Mouse (Mus musculus) urinary bladder, postnatal 25 days (tissue): ENCODE results near the gene Samd4b.
"Not testable (repeated sequence)": the region's sequence is repeated elsewhere in the genome, so short reads cannot be mapped to it uniquely, and the experiment has no call there.

Experiments used
- DNase-seq: peaks from one replicate; pipeline ENCODE4 v3.0.0; 2022; ENCODE audit warnings: low spot score

The Samd4b gene

GRCm38 (mm10) chr7:28561967-28562366 is 36.0 kb downstream of the Samd4b start:
- DNase-seq: no peak

- no peak for DNase-seq
Observed at GRCm38 (mm10) chr7:28560856-28561255, 37.1 kb downstream of the Samd4b start.

- no peak for DNase-seq
Observed at GRCm38 (mm10) chr7:28558486-28558885, 39.5 kb downstream of the Samd4b start.

DNA sequence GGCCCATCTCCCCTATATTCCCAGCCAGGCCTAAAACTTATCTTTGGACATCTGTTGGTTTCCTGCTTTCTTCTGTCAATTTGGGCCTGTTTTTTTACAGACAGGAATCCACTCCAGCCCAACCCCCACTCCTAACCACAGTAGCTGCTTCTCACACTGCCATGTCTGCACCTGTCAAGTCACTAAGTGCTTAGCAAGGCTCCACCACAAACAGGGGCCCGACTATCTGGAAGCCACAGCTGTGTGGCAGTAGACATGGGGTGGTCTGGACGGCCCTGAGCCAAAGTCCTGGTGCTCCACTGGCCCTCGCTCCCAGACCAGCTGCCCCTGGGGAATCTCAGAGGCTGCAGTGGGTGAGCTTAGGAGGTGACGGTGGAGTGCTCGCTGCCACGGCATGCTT is 40.2 kb downstream of the Samd4b start:
- no peak for DNase-seq

- DNase-seq: no peak
Observed at GRCm38 (mm10) chr7:28557069-28557468, 40.9 kb downstream of the Samd4b start.

DNA sequence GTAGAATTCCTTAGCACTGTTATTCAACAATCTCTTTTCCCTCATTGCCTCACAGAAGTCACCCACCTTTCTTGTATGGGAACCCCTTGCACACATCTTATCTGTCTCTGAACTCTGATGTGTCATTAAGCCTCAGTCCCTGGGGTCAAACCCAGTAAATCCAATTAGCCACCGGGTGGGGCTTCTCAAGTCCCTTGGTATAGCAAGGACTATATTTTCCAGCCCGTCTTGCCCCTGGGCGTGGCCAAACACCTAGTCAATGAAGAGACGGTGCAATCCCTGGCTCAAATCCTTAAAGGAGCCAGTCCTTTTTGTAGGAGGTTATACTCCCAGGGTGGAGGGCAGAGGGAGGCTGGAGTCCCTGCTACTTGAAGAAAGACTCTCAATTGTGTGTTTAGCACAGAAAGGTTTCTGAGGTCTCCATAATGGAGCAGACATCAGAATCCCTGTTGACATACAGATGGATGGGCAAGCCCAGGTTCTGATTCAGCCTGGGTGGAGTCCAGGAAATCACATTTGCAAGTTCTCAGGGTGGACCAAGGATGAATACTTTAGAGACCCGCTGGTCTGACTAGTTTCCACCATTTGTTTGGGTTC is 41.9 kb downstream of the Samd4b start:
- no peak for DNase-seq

GRCm38 (mm10) chr7:28553076-28553475 is 44.9 kb downstream of the Samd4b start:
- DNase-seq: no peak

DNA sequence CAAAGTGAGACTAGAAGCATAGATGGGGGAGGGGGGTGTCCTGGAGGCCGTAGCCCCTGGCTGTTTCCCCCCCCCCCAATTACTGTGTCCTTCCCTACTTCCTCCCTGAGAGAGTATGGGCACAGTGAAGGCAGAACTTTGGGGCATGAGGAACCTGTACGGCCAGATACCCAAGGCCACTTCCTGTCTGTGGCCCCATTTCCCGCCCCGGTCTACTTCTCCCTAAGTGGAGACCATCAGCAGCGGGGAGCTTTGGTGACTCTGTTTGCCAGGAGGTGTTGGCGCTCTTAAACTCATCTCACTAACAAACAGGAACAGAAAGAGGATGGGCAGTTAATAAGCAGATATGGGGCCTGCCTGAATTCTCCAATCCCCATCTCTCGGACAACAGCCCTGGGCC is 50.3 kb downstream of the Samd4b start:
- DNase-seq: no peak

DNA sequence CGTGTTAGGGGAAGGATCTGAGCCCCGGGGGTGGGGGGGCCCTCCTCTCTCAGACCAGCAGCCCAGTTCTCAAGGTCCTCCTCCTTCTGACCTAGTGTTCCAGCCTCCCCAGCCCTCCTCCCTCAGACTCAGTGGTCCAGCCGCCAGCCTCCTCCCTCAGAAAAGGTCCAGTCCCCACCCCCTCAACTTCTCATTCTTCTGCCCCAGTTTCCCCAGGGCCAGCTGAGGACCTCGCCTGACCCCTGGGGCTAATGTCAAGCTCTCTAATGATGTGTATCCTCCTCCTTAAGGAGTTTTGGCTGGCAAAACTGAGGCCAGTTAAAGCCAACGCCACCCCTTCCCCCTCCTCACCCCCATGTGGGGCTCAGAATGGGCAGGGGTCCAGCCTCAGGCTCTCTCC is 50.8 kb downstream of the Samd4b start, which contains the start of gene Nccrp1:
Nccrp1 (minus strand) TSS at position 101 of the 400 bp plus-strand sequence.
- no peak for DNase-seq

- DNase-seq: no peak
Observed at GRCm38 (mm10) chr7:28546649-28547048, 51.3 kb downstream of the Samd4b start.

DNA sequence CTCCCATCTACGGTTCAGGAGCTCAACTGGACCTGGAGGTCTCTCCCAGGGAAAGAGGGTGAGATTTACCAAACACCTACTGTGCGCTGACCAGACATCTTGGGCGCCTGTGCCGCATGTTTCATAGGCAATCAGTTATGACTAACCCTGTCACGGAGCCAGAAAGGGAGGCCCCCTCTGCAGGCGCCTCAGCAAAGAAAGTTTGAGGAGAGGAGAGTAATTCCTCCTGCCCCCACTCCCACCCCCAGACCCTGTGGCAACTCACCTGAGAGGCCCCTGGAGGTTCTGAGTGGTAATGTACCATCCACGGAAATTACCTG is 52.1 kb downstream of the Samd4b start:
- no peak for DNase-seq

GRCm38 (mm10) chr7:28545048-28545890 is 52.7 kb downstream of the Samd4b start:
- DNase-seq: no peak

DNA sequence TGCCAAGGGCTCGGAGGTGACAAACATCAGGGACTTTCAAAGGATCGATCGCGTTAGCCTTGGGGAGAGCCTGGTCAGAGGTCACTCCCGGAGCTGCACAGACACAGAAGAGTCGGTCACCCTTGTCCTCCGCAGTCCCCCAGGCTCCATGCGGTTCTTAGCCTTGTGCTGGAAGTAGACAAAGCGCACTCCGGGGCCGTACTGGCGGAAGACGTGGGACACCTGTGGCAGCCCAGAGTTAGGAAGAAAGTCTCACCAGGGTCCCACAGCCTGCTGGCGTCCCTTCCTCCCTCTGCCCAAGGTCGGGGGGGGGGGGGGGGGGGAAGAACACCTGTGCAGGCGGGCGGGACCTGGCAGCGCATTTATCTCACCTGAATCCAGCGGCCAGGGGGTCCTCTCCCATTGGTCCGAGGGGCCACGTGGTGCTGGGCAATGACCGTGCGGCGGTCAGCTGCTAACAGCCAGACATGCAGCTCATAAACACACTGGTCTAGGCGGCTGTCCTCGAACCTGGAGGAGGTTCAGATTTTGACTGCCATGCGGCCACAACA is 53.8 kb downstream of the Samd4b start:
- no peak for DNase-seq

- DNase-seq: no peak
Observed at GRCm38 (mm10) chr7:28540526-28540925, 57.4 kb downstream of the Samd4b start, which contains the start of gene Sycn. Gene Sycn, plus strand, starts transcription at chr7:28540885.

DNA sequence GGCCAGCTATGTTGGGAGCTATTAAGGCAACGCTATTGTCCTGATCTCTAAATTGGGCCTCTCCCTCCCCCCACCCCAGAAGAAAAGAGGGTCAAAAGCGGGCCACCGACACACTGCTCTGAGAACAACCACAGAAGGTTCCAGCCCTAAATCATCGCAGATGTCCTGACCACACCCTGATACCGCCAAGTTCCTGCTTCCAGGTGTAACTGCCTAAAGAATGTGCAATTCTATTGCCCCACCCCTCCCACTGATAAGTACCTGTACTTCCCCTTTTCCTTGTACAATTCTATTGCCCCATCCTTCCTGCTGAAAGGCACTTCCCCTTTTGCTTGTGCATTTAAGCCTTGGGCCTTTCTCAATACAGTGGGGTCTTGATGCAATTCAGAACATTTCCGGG is 59.1 kb downstream of the Samd4b start:
- DNase-seq: not testable (repeated sequence)

- no peak for DNase-seq
Observed at GRCm38 (mm10) chr7:28532005-28532404, 65.9 kb downstream of the Samd4b start.

GRCm38 (mm10) chr7:28527922-28528719 is 69.8 kb downstream of the Samd4b start:
- DNase-seq: peak; percentile 87

- DNase-seq: not testable (repeated sequence)
Observed at GRCm38 (mm10) chr7:28522536-28522935, 75.4 kb downstream of the Samd4b start, which contains the start of gene Ifnl3. Gene Ifnl3, plus strand, starts transcription at chr7:28522836.

DNA sequence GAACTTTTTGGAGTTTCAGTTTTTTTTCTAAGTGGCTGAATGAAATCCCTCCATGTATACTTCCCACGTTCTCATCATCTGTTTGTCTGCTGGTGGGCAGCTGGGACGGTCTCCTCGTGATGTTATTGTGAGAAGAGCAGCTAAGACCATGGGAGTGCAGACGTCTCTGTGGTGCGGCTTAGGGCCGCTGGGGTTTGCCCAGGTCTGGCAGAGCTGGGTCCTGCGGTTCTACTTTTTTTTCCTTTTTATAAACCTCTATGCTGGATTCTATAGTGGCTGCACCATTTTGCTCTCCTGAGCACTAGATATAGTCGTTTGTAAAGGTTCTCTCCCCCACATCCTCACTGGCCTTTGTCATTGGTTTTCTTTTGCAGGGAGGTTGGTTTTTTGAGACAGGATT is 86.5 kb downstream of the Samd4b start:
- no peak for DNase-seq

GRCm38 (mm10) chr7:28510405-28510974 is 87.5 kb downstream of the Samd4b start, which contains the start of gene Ifnl2:
Gene Ifnl2, minus strand, starts transcription at chr7:28510455.
- not testable (repeated sequence) for DNase-seq

- not testable (repeated sequence) for DNase-seq
Observed at GRCm38 (mm10) chr7:28509121-28509520, 88.8 kb downstream of the Samd4b start.

- no peak for DNase-seq
Observed at GRCm38 (mm10) chr7:28505585-28505984, 92.4 kb downstream of the Samd4b start.
